In the genomic region with DNA sequence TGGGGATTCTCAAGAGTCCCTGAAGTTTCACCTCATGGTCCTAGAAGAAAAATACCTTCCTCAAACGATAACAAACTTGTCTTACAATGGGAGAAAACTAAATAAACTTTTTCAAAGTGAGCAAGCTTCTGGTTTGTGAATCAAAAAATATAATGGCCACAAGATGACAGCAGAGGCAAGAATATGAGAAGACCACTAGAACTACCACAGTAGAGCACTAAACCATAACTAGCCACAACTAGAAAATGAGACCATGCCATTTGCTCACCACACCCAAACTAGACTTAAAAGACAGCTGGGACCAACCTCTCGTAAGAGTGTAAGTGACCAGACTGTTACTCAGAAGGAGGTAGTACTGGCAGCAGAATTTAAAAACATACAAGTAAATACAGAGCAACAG, we compare ENCODE assay signal across 23 mouse cellular contexts. TPM values are rescaled to one million over a fixed set of nuclear protein-coding genes. Genes with fewer than 3 reads are reported as not detected.
DNase-seq lines count a peak whose midpoint lies in the region; ATAC-seq and TF ChIP-seq lines count a peak whose summit lies in the region.
"Had no signal": no experiment of that assay in that cellular context is flagged by ENCODE, and none has a peak within 500 bp of the region (broad histone marks: within the 10 kb centered on the region; RNA-seq: fewer than 3 reads in every experiment).

No protein-coding gene starts in this region.

- 0 out of 2 replicates have a peak, but pooled peaks cover 2% of the 10 kb centered on the region for H3K4me1 ChIP-seq in G1E (ENCODE audit: insufficient read depth, low read depth, low read length)
- H3K4me1 ChIP-seq: forebrain, embryonic 12.5 days; limb, embryonic 10.5 days; liver, embryonic 12.5 days; lung, embryonic 15.5 days; midbrain, embryonic 12.5 days; stomach, embryonic 15.5 days had no signal

- H3K9me3 ChIP-seq in G1E (replicated peaks) = no peaks in the 10 kb centered on the region
- H3K9me3 ChIP-seq: forebrain, embryonic 12.5 days; limb, embryonic 10.5 days; liver, embryonic 12.5 days; lung, embryonic 15.5 days; midbrain, embryonic 12.5 days; stomach, embryonic 15.5 days had no signal

- H3K27ac ChIP-seq in left cerebral cortex, adult 2 months = no peak overlapping the region
- H3K27ac ChIP-seq: forebrain, embryonic 12.5 days; limb, embryonic 10.5 days; liver, embryonic 12.5 days; lung, embryonic 15.5 days; midbrain, embryonic 12.5 days; stomach, embryonic 15.5 days had no signal

- no peak for ATAC-seq in G1E (ENCODE audit: extremely low read depth, insufficient number of reproducible peaks, low FRiP score, poor library complexity, severe bottlenecking)
- ATAC-seq: inflammation-experienced regulatory T-cells, adult 6 months; liver, embryonic 12.5 days had no signal

- intact Hi-C loops in left cerebral cortex, adult 2 months (cut with DNase I) = no loop called here

- no peak for DNase-seq in left cerebral cortex, adult 2 months (ENCODE audit: extremely low spot score in 1 of 2, low spot score in 2 of 2)
- no peak for DNase-seq in left cerebral cortex, adult 8-10 months (ENCODE audit: low spot score in 2 of 2)
- peak; percentile 70 for DNase-seq in A20 (ENCODE audit: low read depth, low spot score)
- DNase-seq in G1E (ENCODE audit: low spot score) = no peak
- DNase-seq in brain, adult 2 months (ENCODE audit: low read depth, low spot score) = peak; percentile 49
- DNase-seq in adrenal gland, postnatal 25 days = no peak
- no peak for DNase-seq in frontal cortex, postnatal 25 days (ENCODE audit: low spot score in 2 of 2)
- DNase-seq in right cerebral cortex, adult 18-20 months = no peak
- DNase-seq: embryo, embryonic 11 days; kidney, postnatal 10 days; layer of hippocampus, adult 9-11 months; thymus, postnatal 14 days had no signal

- peak; percentile 54 for TF ChIP-seq CTCF in left cerebral cortex, adult 2 months (IDR thresholded peaks at IDR 0.05)
- TF ChIP-seq CTCF in G1E (IDR thresholded peaks at IDR 0.05; ENCODE audit: low read depth, low read length) = 0 out of 2 replicates have a peak, but pooled peaks have one; percentile 9

- H3K27me3 ChIP-seq in G1E (ENCODE audit: insufficient read depth, low read length) = no peaks in the 10 kb centered on the region
- H3K27me3 ChIP-seq: CH12.LX; forebrain, embryonic 12.5 days; liver, embryonic 12.5 days; lung, embryonic 15.5 days; midbrain, embryonic 12.5 days; stomach, embryonic 15.5 days had no signal

- no peak overlapping the region for H3K4me3 ChIP-seq in left cerebral cortex, adult 2 months
- no peak overlapping the region for H3K4me3 ChIP-seq in G1E (ENCODE audit: low read depth, low read length)
- H3K4me3 ChIP-seq: forebrain, embryonic 12.5 days; limb, embryonic 10.5 days; liver, embryonic 12.5 days; lung, embryonic 15.5 days; midbrain, embryonic 12.5 days; stomach, embryonic 15.5 days had no signal

- H3K36me3 ChIP-seq in G1E (replicated peaks) = peaks cover 95% of the 10 kb centered on the region

RNA-seq across cellular contexts. Expression of gene Cdh24, which starts 18.8 kb away (rescaled TPM):
- 10 to 100 TPM in 1 of 2 experiments, 1 to 10 TPM in 1; 8.2 to 11.3 TPM for total RNA-seq in left cerebral cortex, adult 2 months (2021)
- 1 to 10 TPM; 7.5 to 8.1 (median 7.8) TPM for total RNA-seq in left cerebral cortex, adult 8-10 months (2022)
- total RNA-seq in G1E (2014; fragmentation: Nextera tagmentation) (0.68 and 0.73 TPM in 2 replicates), G1E (2017) (0.11 and 0.35 TPM in 2 replicates)
- 1.5 and 1.8 TPM in 2 replicates for polyA plus RNA-seq in G1E (2012)
- total RNA-seq in adrenal gland, postnatal 25 days (2021) = 1.4 and 1.6 TPM in 2 replicates

RNA-seq across cellular contexts. Expression of gene Gm17606, which starts 19.3 kb away (rescaled TPM):
- not detected for total RNA-seq in left cerebral cortex, adult 2 months (2021)
- not detected for total RNA-seq in left cerebral cortex, adult 8-10 months (2022)
- total RNA-seq in G1E (2014; fragmentation: Nextera tagmentation) (not detected in 2 replicates), G1E (2017) (not detected in 2 replicates)
- polyA plus RNA-seq in G1E (2012) = not detected in 2 replicates
- total RNA-seq in adrenal gland, postnatal 25 days (2021) = not detected in 2 replicates
- total RNA-seq: CH12.LX; granulocyte monocyte progenitor cell, adult 5-6 weeks had no signal
- polyA plus RNA-seq: forebrain, embryonic 12.5 days; heart, embryonic 16.5 days; hindbrain, embryonic 11.5 days; inflammation-experienced regulatory T-cells, adult 6 months; limb, embryonic 10.5 days; liver, embryonic 12.5 days; lung, embryonic 15.5 days; midbrain, embryonic 12.5 days; stomach, embryonic 15.5 days had no signal

RNA-seq across cellular contexts. Expression of gene 1700123O20Rik, which starts 26.0 kb away (rescaled TPM):
- 10 to 100 TPM; 20.2 to 22.7 TPM for total RNA-seq in left cerebral cortex, adult 2 months (2021)
- total RNA-seq in left cerebral cortex, adult 8-10 months (2022) = 10 to 100 TPM; 17.0 to 22.4 (median 19.2) TPM
- total RNA-seq in G1E (2014; fragmentation: Nextera tagmentation) = 38.2 and 45.2 TPM in 2 replicates
- 34.1 and 34.6 TPM in 2 replicates for total RNA-seq in G1E (2017)
- 10.1 and 12.5 TPM in 2 replicates for polyA plus RNA-seq in G1E (2012)
- 39.3 and 39.9 TPM in 2 replicates for total RNA-seq in adrenal gland, postnatal 25 days (2021)

RNA-seq across cellular contexts. Expression of gene Acin1, which starts 26.7 kb away (rescaled TPM):
- total RNA-seq in left cerebral cortex, adult 2 months (2021) = 100 to 1,000 TPM; 200 to 232 TPM
- total RNA-seq in left cerebral cortex, adult 8-10 months (2022) = 100 to 1,000 TPM; 154 to 188 (median 170) TPM
- 266 and 298 TPM in 2 replicates for total RNA-seq in G1E (2014; fragmentation: Nextera tagmentation)
- total RNA-seq in G1E (2017) = 115 and 125 TPM in 2 replicates
- polyA plus RNA-seq in G1E (2012) = 640 and 697 TPM in 2 replicates
- total RNA-seq in adrenal gland, postnatal 25 days (2021) = 233 and 235 TPM in 2 replicates

RNA-seq across cellular contexts. Expression of gene Gm29776, which starts 38.6 kb away (rescaled TPM):
- total RNA-seq in left cerebral cortex, adult 2 months (2021) = not detected
- total RNA-seq in left cerebral cortex, adult 8-10 months (2022) = not detected
- not detected in 2 replicates for total RNA-seq in G1E (2014; fragmentation: Nextera tagmentation)
- 0.11 TPM in 1 of 2 replicates, not detected in the other for total RNA-seq in G1E (2017)
- polyA plus RNA-seq in G1E (2012) = 0.02 TPM in 1 of 2 replicates, not detected in the other
- total RNA-seq in adrenal gland, postnatal 25 days (2021) = not detected in 2 replicates
- total RNA-seq: CH12.LX; granulocyte monocyte progenitor cell, adult 5-6 weeks had no signal
- polyA plus RNA-seq: forebrain, embryonic 12.5 days had no signal

Comparison
In these comparisons a context has a peak if more than half of its experiments do, and no peak if none do; other contexts are left out.
1. DNase-seq: peak in A20 (single experiment) and brain, adult 2 months (single experiment); none in left cerebral cortex, adult 2 months (0 of 2), left cerebral cortex, adult 8-10 months (0 of 2), G1E (single experiment), adrenal gland, postnatal 25 days (single experiment), frontal cortex, postnatal 25 days (0 of 2) and right cerebral cortex, adult 18-20 months (single experiment).